Mouse (Mus musculus) brain, embryonic 14.5 days (tissue): ENCODE results near the gene Hmga2.

Experiments used
- CTCF ChIP-seq: fragments of 200-500 bp; IDR thresholded peaks from 2 replicates; pipeline ENCODE4 v1.5.1; 2012; ENCODE audit warnings: inconsistent platforms, mild to moderate bottlenecking, moderate library complexity, borderline replicate concordance; ENCODE audit not compliant: insufficient read depth, insufficient read length; ENCODE audit errors: extremely low read depth
- POLR2A ChIP-seq: fragments of 200-500 bp; IDR thresholded peaks from 2 replicates; pipeline ENCODE4 v1.6.1; 2012; ENCODE audit warnings: mild to moderate bottlenecking, inconsistent platforms, borderline replicate concordance; ENCODE audit not compliant: poor library complexity, insufficient read depth, insufficient read length, severe bottlenecking; ENCODE audit errors: extremely low read depth

GRCm38 (mm10) chr10:120365380-120366172 lies 110.7 kb downstream of the Hmga2 start:
- TF ChIP-seq CTCF, result no peak
- no peak for TF ChIP-seq POLR2A
